Mouse (Mus musculus): ENCODE measurements at regions not wholly inside any gene's neighbourhood (a gene's known extent, or its start where the extent isn't known, plus 50 kb on each side); places are given as distances from the start of the nearest gene placed in this dataset.

DNA sequence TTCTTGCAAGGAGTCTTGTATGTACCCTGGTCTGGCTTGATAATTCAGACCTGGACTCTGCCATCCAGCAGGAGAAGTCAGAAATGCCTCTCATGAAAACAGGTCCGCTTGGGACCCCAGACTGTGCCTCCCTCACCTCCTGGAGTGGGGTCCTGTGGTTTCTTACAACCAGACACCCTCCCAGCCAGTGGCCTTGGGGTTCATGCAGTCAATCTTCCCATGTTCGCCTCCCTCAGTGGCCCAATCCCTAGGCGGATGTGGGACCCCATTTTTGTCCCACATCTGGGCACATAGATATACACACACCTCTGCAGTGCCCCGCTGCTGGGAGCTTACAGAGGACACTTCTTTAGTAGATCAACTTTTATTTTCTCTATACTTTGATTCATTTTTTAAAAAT is 217.7 kb downstream of the Lrfn2 start:
- no peaks in the 10 kb centered on the region for H3K4me1 ChIP-seq
- no peaks in the 10 kb centered on the region for H3K27me3 ChIP-seq (replicated peaks)
- no peak overlapping the region for H3K4me2 ChIP-seq (replicated peaks)
- H3K9ac ChIP-seq = no peak overlapping the region
- H3K36me3 ChIP-seq = no peaks in the 10 kb centered on the region
- no peak overlapping the region for H3K4me3 ChIP-seq
- ATAC-seq (ENCODE audit: low FRiP score, low read depth) = no peak
- 87% methylated on average over 4 of the region's 4 CpGs for WGBS
- no peak overlapping the region for H3K27ac ChIP-seq
- H3K9me3 ChIP-seq = no peaks in the 10 kb centered on the region

DNA sequence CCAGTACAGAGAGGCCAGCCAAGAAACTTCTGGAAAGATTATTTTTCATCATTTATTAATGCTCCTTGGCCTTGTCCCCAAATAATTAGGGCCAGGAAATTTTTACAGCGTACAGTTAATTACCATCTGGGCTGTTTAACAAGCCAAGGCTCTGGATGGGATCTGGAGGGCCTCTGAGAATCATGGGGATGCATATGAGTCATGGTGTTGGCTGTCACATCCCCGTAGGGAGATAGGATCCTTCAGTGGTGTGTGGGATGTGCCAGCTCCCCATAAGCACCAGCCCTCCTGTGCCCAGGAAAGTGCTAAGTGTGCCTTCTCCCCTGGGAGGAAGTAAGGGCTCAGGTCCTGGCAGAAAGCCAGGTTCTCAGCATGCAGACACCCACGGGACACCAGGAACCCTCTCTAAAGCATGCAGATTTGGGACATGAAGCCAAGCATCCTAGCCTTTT is 218.8 kb downstream of the Lrfn2 start:
- no peak for ATAC-seq (ENCODE audit: low FRiP score, low read depth)
- Histone ChIP-seq H3K9ac (no peak overlapping the region), H3K4me3 (no peak overlapping the region), H3K36me3 (no peaks in the 10 kb centered on the region), H3K4me1 (no peaks in the 10 kb centered on the region), H3K27me3 (replicated peaks) (no peaks in the 10 kb centered on the region), H3K27ac (no peak overlapping the region), H3K4me2 (replicated peaks) (no peak overlapping the region), H3K9me3 (no peaks in the 10 kb centered on the region)
- 75% methylated on average over 3 of the region's 3 CpGs for WGBS

- no peaks in the 10 kb centered on the region for H3K27me3 ChIP-seq (replicated peaks)
- H3K27ac ChIP-seq = no peak overlapping the region
- WGBS = 86% methylated on average over 9 of the region's 9 CpGs
- H3K4me2 ChIP-seq (replicated peaks) = no peak overlapping the region
- ATAC-seq (ENCODE audit: low FRiP score, low read depth) = no peak
- H3K9ac ChIP-seq = no peak overlapping the region
- H3K4me3 ChIP-seq = no peak overlapping the region
- no peaks in the 10 kb centered on the region for H3K4me1 ChIP-seq
- no peaks in the 10 kb centered on the region for H3K36me3 ChIP-seq
- H3K9me3 ChIP-seq = no peaks in the 10 kb centered on the region
Observed at GRCm38 (mm10) chr17:49153994-49154393, 221.8 kb downstream of the Lrfn2 start.

- Histone ChIP-seq H3K27ac (no peak overlapping the region), H3K4me3 (no peak overlapping the region), H3K9me3 (no peaks in the 10 kb centered on the region), H3K4me1 (no peaks in the 10 kb centered on the region), H3K36me3 (no peaks in the 10 kb centered on the region), H3K4me2 (replicated peaks) (no peak overlapping the region), H3K27me3 (replicated peaks) (no peaks in the 10 kb centered on the region), H3K9ac (no peak overlapping the region)
- no peak for ATAC-seq (ENCODE audit: low FRiP score, low read depth)
- 82% methylated on average over 9 of the region's 9 CpGs for WGBS
Observed at GRCm38 (mm10) chr17:49155001-49155515, 222.9 kb downstream of the Lrfn2 start.

DNA sequence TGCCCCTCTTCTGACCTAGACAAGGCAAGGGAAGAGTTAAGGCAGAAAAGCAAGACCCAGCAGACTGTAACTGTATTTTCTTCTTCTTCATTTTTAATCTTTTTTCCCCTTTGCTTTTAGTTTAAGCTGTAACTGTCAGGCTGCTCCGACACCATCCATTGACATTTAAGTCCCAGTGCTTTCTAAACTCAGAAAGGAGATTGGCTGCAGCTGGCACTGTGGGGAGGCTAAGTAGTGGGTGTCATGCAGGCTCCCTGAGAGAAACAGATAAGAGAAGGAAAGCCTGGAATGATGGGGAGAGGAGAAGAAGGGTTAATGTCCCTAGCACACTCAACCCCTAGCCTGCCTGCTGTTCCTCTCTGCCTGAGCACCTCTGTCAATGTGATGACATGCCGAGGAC is 225.4 kb downstream of the Lrfn2 start:
- no peak overlapping the region for H3K4me3 ChIP-seq
- no peak for ATAC-seq (ENCODE audit: low FRiP score, low read depth)
- H3K9me3 ChIP-seq = no peaks in the 10 kb centered on the region
- no peaks in the 10 kb centered on the region for H3K36me3 ChIP-seq
- H3K4me1 ChIP-seq = no peaks in the 10 kb centered on the region
- no peaks in the 10 kb centered on the region for H3K27me3 ChIP-seq (replicated peaks)
- no peak overlapping the region for H3K27ac ChIP-seq
- H3K9ac ChIP-seq = no peak overlapping the region
- WGBS = 81% methylated on average over 2 of the region's 2 CpGs
- no peak overlapping the region for H3K4me2 ChIP-seq (replicated peaks)

DNA sequence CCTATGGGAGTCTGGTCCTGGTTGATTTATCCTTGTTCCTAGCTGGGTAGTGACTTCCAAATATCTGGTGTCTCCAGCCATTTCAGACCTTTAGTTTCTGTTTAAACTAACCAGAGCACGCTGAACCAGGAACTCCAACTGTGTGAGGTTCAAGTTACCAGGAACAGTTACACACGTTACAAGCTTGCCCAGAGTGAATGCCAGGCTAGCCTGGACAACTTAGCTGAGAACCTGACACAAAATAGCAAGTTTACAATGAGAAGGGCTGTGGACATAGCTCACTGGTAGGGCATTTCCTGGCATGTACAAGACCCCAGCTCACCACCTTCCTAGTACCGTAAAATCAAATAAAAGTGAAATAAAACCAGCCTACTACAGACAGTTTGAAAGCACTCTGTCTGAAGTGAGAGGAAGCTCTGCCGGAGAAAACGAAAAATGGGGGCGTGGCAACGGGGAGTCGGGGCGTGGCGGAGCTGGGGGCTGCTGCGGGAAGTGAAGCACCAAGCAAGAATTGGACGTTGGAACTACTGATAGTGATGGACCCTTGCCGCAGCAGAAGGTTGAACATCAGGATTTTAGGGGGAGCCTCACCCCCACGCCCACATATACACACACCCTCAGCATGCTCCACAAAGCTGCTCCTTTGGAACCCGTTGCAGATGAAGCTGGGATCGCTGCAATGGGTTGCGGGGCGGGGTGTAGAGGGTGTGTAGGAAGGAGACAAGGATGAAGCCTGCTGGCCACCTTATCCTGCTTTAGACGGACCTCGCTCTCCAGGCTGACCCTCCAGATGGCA is 239.3 kb downstream of the Lrfn2 start:
- no peaks in the 10 kb centered on the region for H3K9me3 ChIP-seq
- peaks cover 18% of the 10 kb centered on the region for H3K4me1 ChIP-seq
- no peak for ATAC-seq (ENCODE audit: low FRiP score, low read depth)
- no peaks in the 10 kb centered on the region for H3K36me3 ChIP-seq
- no peak overlapping the region for H3K27ac ChIP-seq
- 4% methylated on average over 20 of the region's 20 CpGs for WGBS
- H3K9ac ChIP-seq = 0 out of 2 replicates have a peak overlapping the region, but pooled peaks have one; percentile 35
- H3K4me3 ChIP-seq = peak overlapping the region; percentile 32
- H3K4me2 ChIP-seq (replicated peaks) = peak overlapping the region; percentile 70
- peaks cover 6% of the 10 kb centered on the region; the same call in 1 of the 2 replicates for H3K27me3 ChIP-seq (replicated peaks)

DNA sequence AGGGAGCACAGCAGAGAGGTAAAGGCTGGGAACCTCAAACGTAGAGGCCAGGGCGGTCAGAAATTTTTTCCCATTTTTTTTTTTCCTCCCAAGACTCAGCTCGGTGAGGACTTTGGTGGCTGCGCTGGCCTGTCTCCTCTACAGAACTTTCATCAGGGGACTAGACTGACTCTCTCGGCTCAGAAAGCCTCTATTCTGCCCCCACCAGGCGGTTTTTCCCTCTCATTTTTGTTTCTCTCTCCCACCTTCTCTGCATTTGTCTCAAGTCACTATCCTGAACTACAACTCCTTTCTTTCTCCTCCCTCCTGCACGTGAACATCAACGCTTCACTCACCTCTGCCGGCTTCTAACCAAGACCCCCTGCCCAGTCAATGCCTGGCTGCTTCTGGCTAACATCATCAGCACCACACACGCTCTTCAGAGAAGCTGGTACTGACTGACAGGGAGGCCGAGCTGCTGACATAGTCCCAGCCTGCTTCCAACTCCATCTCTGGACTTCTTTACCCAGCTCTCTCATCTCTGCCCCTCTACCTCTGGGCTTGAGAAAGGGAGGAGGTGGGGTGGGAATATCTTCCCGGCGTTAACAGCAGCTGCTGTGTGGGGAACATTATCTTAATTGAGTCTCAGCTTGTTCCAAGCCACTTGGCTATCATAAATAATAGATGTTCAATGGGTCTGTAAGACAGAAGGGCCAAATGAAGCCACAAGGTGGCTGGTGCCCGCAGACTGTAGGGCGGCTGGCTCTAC is 240.0 kb downstream of the Lrfn2 start:
- Histone ChIP-seq H3K4me2 (replicated peaks) (peak overlapping the region; percentile 70), H3K9ac (0 out of 2 replicates have a peak overlapping the region, but pooled peaks have one; percentile 35), H3K4me3 (peak overlapping the region; percentile 32), H3K27me3 (replicated peaks) (peaks cover 6% of the 10 kb centered on the region; the same call in 1 of the 2 replicates), H3K36me3 (no peaks in the 10 kb centered on the region), H3K27ac (no peak overlapping the region), H3K4me1 (peaks cover 18% of the 10 kb centered on the region), H3K9me3 (no peaks in the 10 kb centered on the region)
- 10% methylated on average over 15 of the region's 15 CpGs for WGBS
- 0 out of 2 replicates have a peak, but pooled peaks have one; percentile 52 for ATAC-seq (ENCODE audit: low FRiP score, low read depth)

DNA sequence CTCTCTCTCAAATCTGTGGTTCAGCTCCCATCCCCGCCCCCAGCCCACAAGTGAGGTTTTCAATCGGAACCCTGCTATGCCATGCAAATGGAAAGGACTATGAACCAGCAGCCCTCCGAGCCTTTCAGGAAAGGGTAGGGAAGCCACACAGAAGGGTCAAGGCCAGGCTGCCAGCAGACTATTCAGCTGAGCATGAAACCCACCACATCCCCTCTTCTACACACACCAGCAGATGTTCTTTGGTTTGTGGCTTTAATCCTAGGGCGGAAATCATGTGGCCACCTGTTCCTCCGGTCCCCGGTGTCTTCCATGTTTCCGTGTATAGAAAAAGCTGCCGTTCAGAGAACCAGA is 240.6 kb downstream of the Lrfn2 start:
- WGBS = 52% methylated on average over 8 of the region's 8 CpGs

GRCm38 (mm10) chr17:49177966-49178731 is 246.0 kb downstream of the Lrfn2 start:
- Histone ChIP-seq H3K4me3 (no peak overlapping the region), H3K36me3 (no peaks in the 10 kb centered on the region), H3K4me2 (replicated peaks) (no peak overlapping the region), H3K9me3 (no peaks in the 10 kb centered on the region), H3K9ac (no peak overlapping the region), H3K27ac (no peak overlapping the region), H3K27me3 (replicated peaks) (peaks cover 3% of the 10 kb centered on the region; the same call in 1 of the 2 replicates), H3K4me1 (0 out of 2 replicates have a peak, but pooled peaks cover 10% of the 10 kb centered on the region)
- peak; percentile 57 for ATAC-seq (ENCODE audit: low FRiP score, low read depth)
- WGBS = 47% methylated on average over 6 of the region's 6 CpGs

More for the DNA sequence above, 240.6 kb downstream of the Lrfn2 start:
- no peak overlapping the region for H3K4me3 ChIP-seq
- no peak for ATAC-seq (ENCODE audit: low FRiP score, low read depth)
- no peak overlapping the region for H3K9ac ChIP-seq
- H3K9me3 ChIP-seq = no peaks in the 10 kb centered on the region
- H3K4me1 ChIP-seq = peaks cover 18% of the 10 kb centered on the region
- H3K4me2 ChIP-seq (replicated peaks) = peak overlapping the region; percentile 70
- peaks cover 6% of the 10 kb centered on the region; the same call in 1 of the 2 replicates for H3K27me3 ChIP-seq (replicated peaks)
- no peaks in the 10 kb centered on the region for H3K36me3 ChIP-seq
- no peak overlapping the region for H3K27ac ChIP-seq

DNA sequence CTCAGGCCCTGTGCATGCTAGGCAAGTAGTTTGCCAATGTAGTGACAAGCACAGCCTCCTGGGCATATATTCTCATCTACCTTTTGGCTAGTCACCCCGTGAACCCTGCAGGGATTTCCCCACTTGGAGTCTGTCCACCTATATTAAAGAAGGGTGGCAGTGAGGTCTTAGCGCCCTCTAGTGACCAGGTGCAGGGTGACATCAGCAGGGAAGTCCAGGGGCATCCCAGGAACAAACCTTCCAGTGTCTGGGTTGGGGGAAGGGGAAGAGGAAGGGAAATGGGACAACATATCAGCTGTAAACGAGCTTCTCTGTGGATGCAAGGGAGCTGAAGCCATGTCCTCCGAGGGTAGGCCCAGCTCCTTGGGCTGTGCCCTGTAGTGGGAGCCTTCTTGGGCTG is 245.7 kb upstream of the Mocs1 start:
- Histone ChIP-seq H3K27ac (no peak overlapping the region), H3K4me1 (peaks cover 17% of the 10 kb centered on the region; the same call in 1 of the 2 replicates), H3K4me3 (no peak overlapping the region), H3K36me3 (no peaks in the 10 kb centered on the region), H3K27me3 (replicated peaks) (peaks cover 3% of the 10 kb centered on the region; the same call in 1 of the 2 replicates), H3K9ac (no peak overlapping the region), H3K9me3 (no peaks in the 10 kb centered on the region), H3K4me2 (replicated peaks) (no peak overlapping the region)
- ATAC-seq (ENCODE audit: low FRiP score, low read depth) = no peak
- 11% methylated on average over 4 of the region's 4 CpGs for whole genome bisulfite sequencing

DNA sequence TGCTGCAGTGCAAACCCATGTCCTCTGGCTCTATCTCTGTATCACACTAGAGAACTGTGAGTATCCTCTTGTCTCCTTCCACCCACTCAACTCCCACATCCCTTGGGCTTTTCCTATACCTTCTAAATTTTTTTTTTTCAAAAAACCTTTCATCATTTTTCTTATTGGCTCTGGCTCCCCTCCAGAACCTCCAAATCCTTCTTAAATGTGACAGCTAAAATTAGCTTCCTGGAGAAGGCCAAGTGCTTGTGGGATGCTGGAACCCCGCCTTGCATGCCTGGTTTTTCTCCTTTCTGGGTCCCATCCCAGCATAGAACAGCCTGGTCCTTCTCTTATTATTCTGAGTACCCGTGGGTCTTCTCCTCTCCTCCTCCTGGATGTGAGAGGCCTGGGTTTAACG is 244.2 kb upstream of the Mocs1 start:
- Histone ChIP-seq H3K27ac (no peak overlapping the region), H3K36me3 (no peaks in the 10 kb centered on the region), H3K9ac (no peak overlapping the region), H3K27me3 (replicated peaks) (peaks cover 3% of the 10 kb centered on the region; the same call in 1 of the 2 replicates), H3K4me1 (peaks cover 10% of the 10 kb centered on the region; the same call in 1 of the 2 replicates), H3K9me3 (no peaks in the 10 kb centered on the region), H3K4me2 (replicated peaks) (no peak overlapping the region), H3K4me3 (no peak overlapping the region)
- ATAC-seq (ENCODE audit: low FRiP score, low read depth) = no peak
- WGBS = 69% methylated on average over 3 of the region's 3 CpGs
